Mouse (Mus musculus) intestine, postnatal 0 days (tissue): Measurements from ENCODE around the gene Cradd. TPM values are rescaled to one million over a fixed set of nuclear protein-coding genes. Genes with fewer than 3 reads are reported as not detected.

Experiments used
- ATAC-seq: fragments of 200-750 bp; cut with Nextera tagmentation; 2 replicates; pipeline ENCODE4 v1.8.0; 2017; ENCODE audit warnings: mild to moderate bottlenecking, moderate TSS enrichment, moderate library complexity
- H3K27ac ChIP-seq: fragments of 300-500 bp; sonication (generic); 2 replicates; pipeline ENCODE4 v1.5.1; 2014; ENCODE audit warnings: mild to moderate bottlenecking, low read depth, low read length, moderate library complexity
- H3K27me3 ChIP-seq: fragments of 300-500 bp; sonication (generic); replicated peaks from 2 replicates; pipeline ENCODE4 v1.6.1; 2014; ENCODE audit warnings: low read length, mixed read lengths; ENCODE audit not compliant: control insufficient read depth, insufficient read depth
- H3K36me3 ChIP-seq: fragments of 300-500 bp; sonication (generic); 2 replicates; pipeline ENCODE4 v1.6.1; 2014; ENCODE audit warnings: mild to moderate bottlenecking, moderate library complexity; ENCODE audit not compliant: control insufficient read depth, insufficient read depth
- H3K4me1 ChIP-seq: fragments of 300-500 bp; sonication (generic); replicated peaks from 2 replicates; pipeline ENCODE4 v1.6.1; 2014; ENCODE audit warnings: antibody characterized with exemption, low read length, mixed read lengths; ENCODE audit not compliant: control insufficient read depth, insufficient read depth
- H3K4me2 ChIP-seq: fragments of 300-500 bp; sonication (generic); replicated peaks from 2 replicates; pipeline ENCODE4 v1.6.1; 2014; ENCODE audit warnings: low read depth, mild to moderate bottlenecking, moderate library complexity
- H3K4me3 ChIP-seq: fragments of 300-500 bp; sonication (generic); 2 replicates; pipeline ENCODE4 v1.5.1; 2014; ENCODE audit warnings: low read depth, low read length
- H3K9ac ChIP-seq: fragments of 300-500 bp; sonication (generic); 2 replicates; pipeline ENCODE4 v1.6.1; 2014; ENCODE audit warnings: mild to moderate bottlenecking, low read depth, low read length
- H3K9me3 ChIP-seq: fragments of 300-500 bp; sonication (generic); 2 replicates; pipeline ENCODE4 v1.6.1; 2016; ENCODE audit warnings: mixed run types; ENCODE audit not compliant: control insufficient read depth
- CTCF ChIP-seq: sonication (generic); IDR thresholded peaks from 2 replicates; pipeline ENCODE4 v1.5.1; 2016; ENCODE audit warnings: low read depth, mild to moderate bottlenecking, control low read depth, antibody characterized with exemption, moderate library complexity
- WGBS: fragments of 180-500 bp; shearing (Covaris S2); extraction: QIAGEN DNeasy Blood & Tissue Kit; methylation state at CpG from one replicate; pipeline ENCODE4 v1.1.7; 2014; 5-methylcytosine and 5-hydroxymethylcytosine counted together
- polyA plus RNA-seq: library from polyadenylated mRNA; unstranded; fragments of >200 nt; fragmentation: Nextera tagmentation; extraction: Ambion mirVana; gene quantifications from 2 replicates; pipeline ENCODE4 v1.2.1, GENCODE M21; 2015

Cradd gene
- polyA plus RNA-seq, 1 experiment from 2014 or later = 12.5 TPM

GRCm38 (mm10) chr10:95310688-95311441, 13.1 kb downstream of the Cradd start:
- 75% methylated on average over 21 of the region's 21 CpGs for WGBS
- H3K27me3 ChIP-seq = no peaks in the 10 kb centered on the region
- H3K27ac ChIP-seq = no peak overlapping the region
- no peak for TF ChIP-seq CTCF
- H3K9ac ChIP-seq = no peak overlapping the region
- H3K9me3 ChIP-seq = no peaks in the 10 kb centered on the region
- peaks cover 6% of the 10 kb centered on the region; the same call in 1 of the 2 replicates for H3K36me3 ChIP-seq
- no peak overlapping the region for H3K4me3 ChIP-seq
- no peak overlapping the region for H3K4me2 ChIP-seq
- H3K4me1 ChIP-seq = no peaks in the 10 kb centered on the region
- no peak for ATAC-seq

- no peak for TF ChIP-seq CTCF
- no peak for ATAC-seq
- no peaks in the 10 kb centered on the region for H3K9me3 ChIP-seq
- H3K36me3 ChIP-seq = no peaks in the 10 kb centered on the region
- H3K4me1 ChIP-seq = no peaks in the 10 kb centered on the region
- WGBS = 74% methylated on average over 13 of the region's 13 CpGs
- no peak overlapping the region for H3K27ac ChIP-seq
- H3K9ac ChIP-seq = no peak overlapping the region
- H3K27me3 ChIP-seq = no peaks in the 10 kb centered on the region
- no peak overlapping the region for H3K4me2 ChIP-seq
- H3K4me3 ChIP-seq = no peak overlapping the region
Measured at GRCm38 (mm10) chr10:95309412-95310322, 14.3 kb downstream of the Cradd start.

- Histone ChIP-seq H3K27ac (no peak overlapping the region), H3K36me3 (no peaks in the 10 kb centered on the region), H3K27me3 (no peaks in the 10 kb centered on the region), H3K9me3 (no peaks in the 10 kb centered on the region), H3K9ac (no peak overlapping the region), H3K4me1 (no peaks in the 10 kb centered on the region), H3K4me3 (no peak overlapping the region), H3K4me2 (no peak overlapping the region)
- no peak for ATAC-seq
- WGBS = 86% methylated on average over 12 of the region's 12 CpGs
- no peak for TF ChIP-seq CTCF
Measured at GRCm38 (mm10) chr10:95308991-95309390, 14.9 kb downstream of the Cradd start.

DNA sequence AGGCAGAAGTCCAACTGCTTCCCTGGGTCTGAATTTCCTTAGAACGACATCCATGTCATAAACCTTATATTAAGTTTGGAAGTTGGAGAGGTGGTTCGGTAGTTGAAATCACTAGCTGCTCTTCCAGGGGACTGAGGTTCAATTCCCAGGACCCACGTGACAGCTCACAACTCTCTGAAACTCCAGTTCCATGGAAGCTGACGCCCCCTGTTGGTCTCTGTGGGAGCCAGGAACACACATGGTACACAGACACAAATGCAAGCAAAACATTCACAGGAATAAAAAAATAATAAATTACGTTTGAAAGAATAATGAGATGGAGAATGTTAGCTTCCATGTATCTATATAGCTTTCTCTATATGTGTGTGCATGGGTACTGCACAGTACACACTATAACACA, 16.0 kb downstream of the Cradd start:
- no peaks in the 10 kb centered on the region for H3K9me3 ChIP-seq
- no peak overlapping the region for H3K27ac ChIP-seq
- H3K27me3 ChIP-seq = no peaks in the 10 kb centered on the region
- 0 out of 2 replicates have a peak, but pooled peaks have one; percentile 27 for TF ChIP-seq CTCF
- no peak overlapping the region for H3K4me2 ChIP-seq
- WGBS = 81% methylated on average over 5 of the region's 5 CpGs
- H3K36me3 ChIP-seq = no peaks in the 10 kb centered on the region
- no peak for ATAC-seq
- H3K4me3 ChIP-seq = no peak overlapping the region
- no peaks in the 10 kb centered on the region for H3K4me1 ChIP-seq
- no peak overlapping the region for H3K9ac ChIP-seq

DNA sequence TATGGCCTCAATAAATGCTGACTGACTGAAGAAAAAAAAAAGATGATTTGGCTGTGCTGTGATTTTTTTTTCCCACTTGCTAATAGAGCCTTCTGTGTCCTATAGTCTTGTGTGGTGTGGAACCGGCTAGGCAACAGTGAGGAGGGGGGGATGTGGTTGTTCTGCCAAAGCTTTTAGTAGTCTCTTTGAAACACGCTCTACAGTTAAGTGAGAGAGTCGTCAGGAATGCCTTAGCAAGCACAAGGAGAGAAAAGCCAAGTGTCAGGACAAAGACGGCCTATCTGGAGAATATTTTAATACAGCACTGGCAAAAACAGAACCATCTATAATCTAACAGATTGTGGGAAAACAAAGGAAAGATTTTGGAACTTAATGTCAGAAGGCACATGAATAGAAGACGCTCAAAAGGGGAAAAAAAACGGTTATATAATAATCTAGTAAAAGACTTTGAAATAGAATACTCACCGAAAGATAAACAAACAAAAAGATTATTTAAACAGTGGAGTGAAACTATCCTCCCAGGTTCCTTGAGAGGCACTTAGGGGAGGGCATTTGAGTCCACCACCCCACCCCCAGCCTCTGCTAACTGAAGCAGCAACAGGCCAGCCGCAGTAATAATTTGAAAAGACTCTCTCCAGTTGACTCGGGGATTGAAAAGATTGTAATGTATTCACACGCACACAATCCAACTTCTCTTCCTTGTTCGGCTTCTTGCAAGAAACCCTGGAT, 16.9 kb downstream of the Cradd start:
- Histone ChIP-seq H3K27me3 (no peaks in the 10 kb centered on the region), H3K4me2 (no peak overlapping the region), H3K9me3 (no peaks in the 10 kb centered on the region), H3K27ac (no peak overlapping the region), H3K9ac (no peak overlapping the region), H3K4me3 (no peak overlapping the region), H3K36me3 (no peaks in the 10 kb centered on the region), H3K4me1 (no peaks in the 10 kb centered on the region)
- 39% methylated on average over 11 of the region's 11 CpGs for WGBS
- no peak for ATAC-seq
- no peak for TF ChIP-seq CTCF

DNA sequence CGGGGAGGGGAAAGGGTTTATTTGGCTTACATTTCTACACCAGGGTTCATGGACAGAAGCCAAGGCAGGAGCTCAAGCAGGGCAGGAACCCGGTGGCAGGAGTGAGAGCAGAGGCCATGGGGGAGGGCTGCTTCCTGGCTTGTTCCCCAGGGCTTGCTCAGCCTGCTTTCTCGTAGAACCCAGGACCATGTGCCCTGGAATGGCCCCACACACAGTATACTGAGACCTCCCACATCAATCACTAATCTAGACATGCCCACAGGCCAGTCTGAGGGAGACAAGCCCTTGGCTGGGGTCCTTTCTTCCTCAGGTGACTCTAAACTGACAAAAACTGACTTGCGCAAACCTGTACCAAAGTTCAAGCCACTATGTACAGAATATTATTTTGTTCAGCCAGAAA, 19.7 kb downstream of the Cradd start:
- Histone ChIP-seq H3K4me1 (no peaks in the 10 kb centered on the region), H3K27me3 (no peaks in the 10 kb centered on the region), H3K4me2 (no peak overlapping the region), H3K4me3 (no peak overlapping the region), H3K36me3 (no peaks in the 10 kb centered on the region), H3K9me3 (no peaks in the 10 kb centered on the region), H3K9ac (no peak overlapping the region), H3K27ac (no peak overlapping the region)
- no peak for ATAC-seq
- no peak for TF ChIP-seq CTCF
- 42% methylated on average over 4 of the region's 4 CpGs for WGBS
